Mouse (Mus musculus) cortical plate, adult 2 months (tissue): ENCODE data around the gene Irf8. TPM values are rescaled to one million over a fixed set of nuclear protein-coding genes. Genes with fewer than 3 reads are reported as not detected.
A peak's percentile ranks its signal among the peaks of the same experiment; 100 is the strongest.

Source experiments
- H3K27ac ChIP-seq: fragments of 200-500 bp; 2 replicates; pipeline ENCODE4 v1.5.1; 2012; ENCODE audit warnings: low read length, control low read depth, inconsistent platforms; ENCODE audit not compliant: insufficient read depth
- H3K4me1 ChIP-seq: fragments of 200-500 bp; 2 replicates; pipeline ENCODE4 v1.6.1; 2011; ENCODE audit warnings: low read length; ENCODE audit not compliant: control insufficient read depth, insufficient read depth
- H3K4me3 ChIP-seq: fragments of 200-500 bp; 2 replicates; pipeline ENCODE4 v1.5.1; 2011; ENCODE audit warnings: mild to moderate bottlenecking, low read length, control low read depth; ENCODE audit not compliant: insufficient read depth
- CTCF ChIP-seq: fragments of 200-500 bp; IDR thresholded peaks from 2 replicates; pipeline ENCODE4 v1.5.1; 2011; ENCODE audit warnings: mild to moderate bottlenecking, control low read depth, low read length; ENCODE audit not compliant: insufficient read depth; ENCODE audit errors: extremely low read depth
- POLR2A ChIP-seq: fragments of 200-500 bp; IDR thresholded peaks from 2 replicates; pipeline ENCODE4 v1.6.1; 2011; ENCODE audit warnings: mild to moderate bottlenecking, low read length, control low read depth; ENCODE audit not compliant: insufficient read depth; ENCODE audit errors: extremely low read depth
- polyA plus RNA-seq: library from polyadenylated mRNA; depleted of rRNA; stranded (reverse); fragments of >200 nt; gene quantifications from 2 replicates; pipeline ENCODE4 v1.2.3, GENCODE M21; 2012; rRNA removed

The Irf8 gene
- polyA plus RNA-seq: 4.1 and 4.8 TPM in 2 replicates

DNA sequence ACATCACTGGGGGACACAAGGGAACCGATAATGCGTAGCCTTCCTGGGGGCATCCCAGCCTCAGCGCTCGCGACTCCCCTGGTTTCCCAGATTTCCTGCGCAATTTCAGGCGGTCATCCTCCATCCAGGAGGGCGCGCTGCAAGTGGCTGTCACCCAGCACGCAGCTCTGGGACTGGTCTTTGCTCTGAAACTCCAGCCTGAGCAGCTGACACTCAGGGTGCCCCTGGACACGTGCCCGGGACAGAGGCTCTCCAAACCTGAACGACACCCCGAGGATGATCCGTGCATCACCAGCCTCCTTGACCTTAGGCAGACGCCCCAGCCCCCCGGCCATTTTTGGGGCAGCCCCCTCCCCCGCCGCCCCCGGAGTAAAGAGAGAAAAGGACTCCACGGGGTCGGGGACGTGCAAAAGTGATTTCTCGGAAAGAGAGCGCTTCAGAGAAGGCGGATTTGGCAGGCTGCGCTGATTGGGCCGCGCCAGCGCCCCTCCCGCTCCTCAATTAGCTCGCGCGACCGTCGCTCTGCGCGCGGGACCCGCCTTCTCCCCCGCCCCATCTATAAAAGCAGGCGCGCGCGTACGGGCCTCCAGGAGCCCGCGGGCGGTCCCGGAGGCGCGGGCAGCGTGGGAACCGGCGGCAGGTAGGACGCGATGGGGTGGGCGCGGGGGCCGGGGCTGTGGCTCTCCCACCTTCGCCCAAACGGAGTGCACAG is at the start of gene Irf8:
Gene Irf8, plus strand, starts transcription at position 589 of the 712 bp plus-strand sequence.
- Histone ChIP-seq H3K4me1 (no peaks in the 10 kb centered on the region), H3K27ac (no peak within 1 kb of the TSS), H3K4me3 (peak within 1 kb of the TSS; percentile 32)
- TF ChIP-seq POLR2A: no peak
- no peak for TF ChIP-seq CTCF

DNA sequence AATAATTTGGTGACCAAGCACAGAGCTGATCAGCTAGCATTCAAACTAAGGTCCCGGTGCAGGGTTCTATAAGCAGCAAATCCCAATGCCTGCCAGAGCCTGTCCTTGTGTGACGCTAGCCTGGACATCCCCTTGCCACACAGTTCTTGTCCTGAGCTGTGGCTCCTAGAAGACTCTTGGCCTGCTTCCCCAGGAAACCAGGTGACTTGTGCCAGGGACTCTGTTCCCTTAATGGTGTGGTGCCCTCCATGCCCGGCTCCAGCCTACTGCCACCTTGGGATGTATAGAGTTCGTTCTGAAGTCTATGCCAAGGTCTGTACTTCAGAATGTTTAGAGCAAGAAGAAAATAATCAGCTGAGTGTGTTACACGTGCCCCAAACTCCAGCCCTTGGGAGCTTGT is 49.6 kb upstream of the Irf8 start:
- Histone ChIP-seq H3K27ac (no peak overlapping the region; the same call in 1 of the 2 replicates), H3K4me1 (no peaks in the 10 kb centered on the region), H3K4me3 (no peak overlapping the region)
- no peak for TF ChIP-seq CTCF
- TF ChIP-seq POLR2A: no peak

DNA sequence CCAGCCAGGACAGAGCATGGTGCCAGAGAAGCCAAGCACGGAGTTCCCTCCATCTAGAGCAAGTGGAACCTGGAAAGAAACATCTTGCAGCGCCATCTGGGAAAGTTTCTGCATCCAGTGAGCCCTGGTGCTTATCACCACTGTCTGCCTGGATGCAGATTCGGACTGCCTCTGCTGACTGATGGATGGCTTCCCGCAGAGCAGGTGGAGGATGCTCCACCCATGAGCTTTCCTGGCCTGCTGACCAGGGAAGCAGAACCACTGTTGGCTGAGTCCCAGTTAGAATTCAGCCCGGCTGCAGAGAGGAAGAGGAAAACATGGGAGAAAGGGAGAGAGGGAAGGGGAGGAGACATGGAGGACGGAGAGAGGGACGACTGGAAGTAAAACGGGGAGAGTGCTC is 48.4 kb upstream of the Irf8 start:
- TF ChIP-seq POLR2A (no peak), CTCF (no peak)
- Histone ChIP-seq H3K4me3 (no peak overlapping the region), H3K27ac (no peak overlapping the region), H3K4me1 (no peaks in the 10 kb centered on the region)

DNA sequence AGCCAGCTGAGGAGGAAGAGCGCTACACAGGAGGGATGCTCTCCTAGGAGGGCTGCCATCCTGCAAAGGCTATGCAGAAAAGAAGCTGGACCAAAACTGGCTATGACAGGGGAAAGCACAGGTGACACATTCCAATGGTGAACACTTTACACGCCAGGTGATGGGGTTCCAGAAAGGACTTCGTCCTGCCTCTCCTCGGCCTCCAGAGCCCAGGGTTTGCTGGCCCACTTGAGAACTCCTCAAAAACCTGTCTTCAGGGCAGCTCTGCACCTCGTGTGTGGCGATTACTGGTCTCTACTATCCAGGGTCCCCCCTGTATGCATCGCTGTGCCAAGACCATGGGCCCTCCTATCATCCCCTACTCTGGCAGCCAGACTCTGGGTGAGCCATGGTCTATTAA is 47.6 kb upstream of the Irf8 start:
- no peak overlapping the region for H3K4me3 ChIP-seq
- H3K4me1 ChIP-seq: no peaks in the 10 kb centered on the region
- no peak for TF ChIP-seq CTCF
- no peak for TF ChIP-seq POLR2A
- no peak overlapping the region for H3K27ac ChIP-seq

DNA sequence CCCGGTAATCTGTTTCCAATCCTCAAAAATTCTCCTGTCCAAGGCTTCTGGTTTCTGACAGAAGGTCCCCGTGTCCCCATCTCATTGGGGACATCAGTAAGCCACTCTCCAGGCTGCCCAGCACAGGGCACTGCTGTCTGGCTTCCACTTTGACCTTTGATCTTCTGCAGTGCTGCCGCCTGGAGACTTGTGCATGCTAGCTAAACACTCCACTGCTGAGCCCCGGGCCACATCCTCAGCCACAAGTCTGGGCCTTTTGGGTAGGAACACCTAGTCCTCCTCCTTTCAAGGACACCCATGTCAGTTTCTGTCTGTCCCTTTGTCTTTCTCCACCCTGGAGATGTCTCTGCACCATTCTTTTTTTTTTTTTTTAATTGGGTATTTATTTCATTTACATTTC is 43.2 kb upstream of the Irf8 start:
- no peak overlapping the region for H3K27ac ChIP-seq
- TF ChIP-seq CTCF (no peak), POLR2A (no peak)
- no peak overlapping the region for H3K4me3 ChIP-seq
- H3K4me1 ChIP-seq: no peaks in the 10 kb centered on the region

DNA sequence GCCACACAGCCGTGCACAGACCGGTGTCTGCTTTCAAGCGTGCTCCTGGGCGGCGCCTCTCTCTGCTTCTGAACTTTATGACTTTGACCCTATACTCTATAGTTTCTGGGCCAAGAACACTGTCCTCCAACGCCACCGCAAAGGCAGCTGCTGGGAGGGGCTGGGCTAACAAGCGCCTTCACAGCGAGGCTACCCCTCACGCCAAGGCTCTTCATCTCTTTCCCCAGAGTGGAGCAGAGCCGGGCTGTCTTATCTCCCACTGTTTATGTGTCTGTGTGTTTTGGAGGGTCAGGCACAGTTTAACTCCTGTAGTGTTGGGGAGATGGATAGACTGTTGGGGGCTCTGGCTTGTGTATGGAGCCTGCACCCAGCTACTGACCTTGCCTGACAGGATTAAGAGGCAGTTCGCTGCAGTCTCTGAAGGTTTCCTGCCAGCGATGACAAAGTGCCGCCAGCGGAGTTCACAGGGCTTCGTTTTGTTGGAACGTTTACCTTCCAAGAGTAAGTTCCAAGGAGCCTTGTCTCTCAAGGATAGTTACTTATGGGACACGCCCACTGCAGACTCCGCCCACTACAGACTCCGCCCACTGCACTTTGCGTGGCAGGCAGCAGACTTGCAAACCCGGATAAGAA is 42.2 kb upstream of the Irf8 start:
- TF ChIP-seq POLR2A: no peak
- Histone ChIP-seq H3K4me3 (no peak overlapping the region), H3K4me1 (no peaks in the 10 kb centered on the region), H3K27ac (no peak overlapping the region)

DNA sequence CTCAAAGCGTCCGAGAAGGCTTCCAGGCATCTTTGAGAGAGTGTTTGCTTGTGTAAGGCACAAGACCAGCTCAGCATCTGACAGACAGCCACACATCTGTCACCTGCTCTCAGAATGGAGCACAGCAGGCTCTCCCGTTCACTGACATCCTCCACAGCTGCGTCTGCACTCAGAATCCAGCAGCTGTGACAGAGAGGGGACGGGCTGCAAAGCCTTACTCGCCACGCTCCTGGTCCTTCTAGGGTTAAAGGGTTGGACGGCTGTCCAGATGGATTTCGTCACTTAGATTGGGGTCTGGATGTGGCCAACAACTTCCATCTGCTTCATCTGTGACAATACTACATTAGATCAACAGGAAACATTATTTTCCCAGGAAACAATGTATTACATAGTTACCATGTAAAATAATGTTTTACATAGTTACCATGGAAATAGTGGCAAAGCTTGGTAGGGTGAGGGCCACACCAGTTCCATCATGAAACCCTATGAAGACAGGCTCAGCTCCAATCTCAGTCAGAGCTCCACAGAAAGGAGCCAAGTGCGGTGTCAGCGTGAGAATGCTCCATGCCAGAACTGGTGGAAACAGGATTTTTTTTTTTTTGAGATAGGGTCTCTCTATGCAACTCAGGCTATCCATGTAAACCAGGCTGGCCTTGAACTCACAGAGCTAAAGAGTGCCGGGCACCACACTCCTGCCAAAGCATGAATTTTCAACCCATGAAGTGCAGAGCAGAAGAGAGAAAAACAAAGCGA is 39.6 kb upstream of the Irf8 start:
- Histone ChIP-seq H3K27ac (no peak overlapping the region), H3K4me1 (no peaks in the 10 kb centered on the region), H3K4me3 (no peak overlapping the region)
- TF ChIP-seq CTCF (no peak), POLR2A (no peak)

DNA sequence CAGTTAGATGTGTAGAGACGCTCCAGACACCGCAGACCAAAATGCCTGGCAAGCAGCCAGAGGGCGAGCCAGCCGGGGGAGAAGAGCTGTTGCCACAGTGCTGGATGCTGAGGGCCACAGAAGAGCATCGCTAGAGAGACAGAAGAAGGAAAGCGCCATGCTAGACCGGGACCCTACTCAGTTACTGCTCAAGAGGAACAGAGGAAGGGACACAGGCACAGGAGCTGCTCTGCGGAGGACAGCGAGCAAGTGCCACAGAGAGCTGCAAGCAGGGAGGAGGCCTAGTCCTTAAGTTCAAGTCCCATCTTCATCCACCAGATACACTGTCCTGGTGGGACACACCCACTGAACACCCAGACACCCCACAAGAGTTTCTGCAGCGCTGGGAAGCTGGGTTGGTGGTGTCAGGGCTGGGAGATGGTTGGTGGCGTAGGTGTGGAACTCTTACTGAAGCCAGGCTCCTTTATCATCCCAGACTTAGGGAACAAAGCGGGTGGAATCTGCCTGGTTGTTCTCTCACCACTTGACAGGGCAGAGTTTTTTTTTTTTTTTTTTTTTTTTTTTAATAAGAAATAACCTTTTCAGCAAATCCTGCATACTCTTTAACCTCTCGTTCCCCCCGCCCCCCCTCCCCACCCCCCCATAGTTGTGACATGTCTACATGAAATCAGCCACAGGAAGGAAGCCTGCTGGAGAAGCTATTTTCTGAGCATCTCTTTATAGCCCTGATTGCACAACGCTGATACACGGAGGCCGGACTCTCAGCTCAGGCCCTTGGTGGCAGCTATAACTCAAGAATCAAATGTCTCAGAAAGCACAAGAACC is 38.8 kb upstream of the Irf8 start:
- TF ChIP-seq CTCF: no peak
- TF ChIP-seq POLR2A: no peak
- H3K4me3 ChIP-seq: no peak overlapping the region
- H3K27ac ChIP-seq: no peak overlapping the region
- no peaks in the 10 kb centered on the region for H3K4me1 ChIP-seq

DNA sequence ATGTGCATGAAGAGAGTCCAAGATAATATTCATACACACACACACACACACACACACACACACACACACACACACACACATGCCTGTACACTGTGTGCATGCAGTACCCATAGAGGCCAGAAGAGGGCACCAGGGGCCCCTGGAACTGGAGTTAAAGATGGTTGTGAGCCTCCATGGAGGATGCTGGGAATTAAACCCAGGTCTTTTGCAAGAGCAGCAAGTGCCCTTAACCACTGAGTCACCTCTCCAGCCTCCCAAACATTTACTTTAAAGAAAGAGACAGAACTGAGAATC is 38.2 kb upstream of the Irf8 start:
- TF ChIP-seq CTCF (0 out of 2 replicates have a peak, but pooled peaks have one; percentile 3), POLR2A (no peak)
- Histone ChIP-seq H3K4me1 (no peaks in the 10 kb centered on the region), H3K4me3 (no peak overlapping the region), H3K27ac (no peak overlapping the region)

DNA sequence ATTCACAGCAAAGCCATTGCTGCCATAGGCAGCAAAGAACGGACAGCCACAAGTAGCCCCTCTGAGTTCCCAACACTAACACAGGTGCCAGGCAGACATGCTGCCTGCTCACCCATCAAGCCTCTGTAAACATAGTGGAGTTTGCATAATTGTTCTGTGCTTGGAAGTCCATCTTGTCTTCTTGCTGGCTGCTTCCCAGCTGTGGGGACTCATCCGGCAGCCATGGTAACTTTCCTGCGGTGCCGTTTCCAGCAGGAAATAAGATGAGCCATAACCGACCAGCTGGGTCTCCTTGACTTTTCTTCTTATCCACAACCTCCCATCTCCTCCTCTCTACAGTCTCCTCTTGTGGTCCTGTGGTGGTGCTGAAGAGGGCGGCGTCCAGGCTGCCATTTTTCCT is 37.7 kb upstream of the Irf8 start:
- Histone ChIP-seq H3K27ac (no peak overlapping the region), H3K4me3 (no peak overlapping the region), H3K4me1 (no peaks in the 10 kb centered on the region)
- TF ChIP-seq POLR2A: no peak
- TF ChIP-seq CTCF: no peak

DNA sequence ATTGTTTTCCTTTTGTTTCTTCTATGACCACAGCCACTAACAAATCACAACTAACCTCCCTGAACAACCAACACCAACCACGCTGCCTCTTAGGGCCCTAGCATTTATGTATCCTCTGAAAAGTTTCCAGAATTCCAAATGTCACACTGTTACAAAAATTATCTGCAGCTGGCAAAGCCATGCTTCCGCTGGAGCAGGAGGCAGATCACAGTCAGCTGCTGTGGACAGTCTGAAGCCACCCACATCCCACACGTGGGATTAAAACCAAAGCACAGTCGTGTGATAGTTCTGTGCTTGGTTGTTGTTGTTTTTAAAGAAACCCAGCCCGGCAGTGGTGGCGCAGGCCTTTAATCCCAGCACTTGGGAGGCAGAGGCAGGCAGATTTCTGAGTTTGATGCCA is 37.1 kb upstream of the Irf8 start:
- no peaks in the 10 kb centered on the region for H3K4me1 ChIP-seq
- no peak overlapping the region for H3K27ac ChIP-seq
- no peak overlapping the region for H3K4me3 ChIP-seq
- TF ChIP-seq CTCF (no peak), POLR2A (no peak)
